Mouse (Mus musculus): ENCODE data around the gene Tdrkh. TPM values are rescaled to one million over a fixed set of nuclear protein-coding genes. Genes with fewer than 3 reads are reported as not detected.

Gene Tdrkh
- total RNA-seq, 2 experiments from 2014 or later, result 4.5 to 6.1 TPM

GRCm38 (mm10) chr3:94387391-94387790, 25.7 kb upstream of the Tdrkh start:
- no peak for ATAC-seq (replicated peaks; ENCODE audit: poor library complexity, severe bottlenecking)

DNA sequence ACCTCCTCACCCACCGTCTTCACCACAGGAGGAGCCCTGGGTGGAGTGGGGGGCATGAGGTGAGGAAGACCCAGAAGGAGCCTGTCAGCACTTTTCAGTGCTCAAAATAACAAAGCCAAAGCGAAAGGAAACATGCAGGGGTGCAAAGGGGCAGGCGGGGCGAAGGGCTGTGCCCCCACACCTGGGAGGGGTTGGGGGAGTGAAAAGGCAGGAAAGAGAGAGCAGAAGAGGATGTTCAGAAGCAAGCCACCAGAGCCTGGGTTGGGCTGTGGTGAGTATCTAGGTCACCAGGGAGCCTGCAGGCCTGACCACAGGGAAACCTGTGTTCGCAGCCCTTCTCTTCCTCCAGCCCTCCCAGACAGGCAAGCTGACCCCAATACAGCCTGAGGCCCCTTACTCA, 25.0 kb upstream of the Tdrkh start:
- ATAC-seq (replicated peaks; ENCODE audit: poor library complexity, severe bottlenecking), result peak; percentile 25; the same call in 1 of the 2 replicates

DNA sequence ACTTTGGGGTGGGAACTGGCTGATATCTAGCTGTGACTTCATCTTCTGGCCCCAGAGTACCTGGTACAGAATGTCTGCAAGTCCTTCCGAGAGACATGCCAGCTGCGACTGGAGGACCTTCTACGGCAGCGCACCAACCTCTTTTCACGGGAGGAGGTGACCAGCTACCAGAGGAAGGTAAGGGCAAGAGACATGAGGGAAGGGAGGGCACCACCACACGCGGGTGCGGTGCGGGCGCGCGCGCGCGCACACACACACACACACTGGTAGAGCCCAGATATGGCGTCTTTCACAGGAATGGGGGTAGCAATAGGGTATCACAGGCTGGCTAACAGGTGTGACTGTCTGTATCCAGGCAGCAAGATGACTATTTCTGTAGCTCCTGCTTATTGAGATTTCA, 23.7 kb upstream of the Tdrkh start:
- no peak for ATAC-seq (replicated peaks; ENCODE audit: poor library complexity, severe bottlenecking)

DNA sequence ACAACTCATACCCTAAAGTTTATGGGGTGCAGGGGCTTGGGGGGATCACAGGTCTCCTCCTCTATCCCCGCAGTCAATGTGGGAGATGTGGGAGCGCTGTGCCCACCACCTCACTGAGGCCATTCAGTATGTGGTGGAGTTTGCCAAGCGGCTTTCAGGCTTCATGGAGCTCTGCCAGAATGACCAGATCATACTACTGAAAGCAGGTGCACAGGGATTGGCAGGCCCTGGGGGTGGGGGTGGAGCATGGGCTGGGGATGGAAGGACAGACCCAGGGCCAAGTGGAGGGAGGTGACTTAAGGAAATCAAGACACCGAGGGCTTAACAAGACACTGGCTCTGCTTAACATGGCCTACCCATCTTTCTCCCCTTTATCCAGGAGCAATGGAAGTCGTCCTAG, 22.1 kb upstream of the Tdrkh start:
- no peak for ATAC-seq (replicated peaks; ENCODE audit: poor library complexity, severe bottlenecking)

DNA sequence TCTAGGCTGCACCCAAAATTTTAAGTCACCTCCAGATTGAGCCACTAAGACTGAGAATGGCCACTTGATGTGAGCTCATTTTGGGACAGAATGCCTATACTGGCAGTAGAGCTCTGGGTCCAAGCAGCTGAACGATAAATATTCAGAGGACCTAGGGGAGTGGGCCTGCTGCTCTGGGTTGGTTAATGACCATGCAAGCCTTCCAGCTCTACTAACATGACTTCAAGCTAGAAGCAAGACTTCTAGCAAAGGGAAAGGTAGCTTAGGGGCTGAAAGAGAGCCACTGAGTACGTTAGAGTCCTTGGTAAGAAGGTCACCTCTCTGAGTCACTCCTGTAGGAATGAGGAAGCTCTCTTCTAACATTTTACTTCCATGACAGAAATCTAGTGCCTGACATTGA, 20.9 kb upstream of the Tdrkh start:
- no peak for ATAC-seq (replicated peaks; ENCODE audit: poor library complexity, severe bottlenecking)

DNA sequence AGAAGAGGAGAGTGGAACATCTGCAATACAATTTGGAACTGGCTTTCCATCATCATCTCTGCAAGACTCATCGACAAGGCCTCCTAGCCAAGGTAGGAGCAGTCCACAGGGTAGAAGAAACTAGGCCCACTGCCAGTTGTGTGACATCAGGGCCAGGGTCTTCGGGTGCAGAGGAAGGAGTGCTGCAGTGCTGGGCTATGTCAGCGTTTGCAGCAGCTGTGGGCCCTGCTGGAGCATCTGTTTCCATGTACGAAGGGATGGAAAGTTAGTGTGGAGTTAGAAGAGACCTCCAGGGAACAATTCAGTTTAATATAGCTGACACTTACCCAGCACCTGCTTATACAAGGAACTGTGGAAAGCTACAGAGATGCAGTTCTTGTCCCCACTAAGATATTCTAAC, 20.0 kb upstream of the Tdrkh start:
- no peak for ATAC-seq (replicated peaks; ENCODE audit: poor library complexity, severe bottlenecking)

GRCm38 (mm10) chr3:94396336-94396735, 16.7 kb upstream of the Tdrkh start:
- no peak for ATAC-seq (replicated peaks; ENCODE audit: poor library complexity, severe bottlenecking)

GRCm38 (mm10) chr3:94396851-94397250, 16.2 kb upstream of the Tdrkh start:
- ATAC-seq (replicated peaks; ENCODE audit: poor library complexity, severe bottlenecking), result no peak

DNA sequence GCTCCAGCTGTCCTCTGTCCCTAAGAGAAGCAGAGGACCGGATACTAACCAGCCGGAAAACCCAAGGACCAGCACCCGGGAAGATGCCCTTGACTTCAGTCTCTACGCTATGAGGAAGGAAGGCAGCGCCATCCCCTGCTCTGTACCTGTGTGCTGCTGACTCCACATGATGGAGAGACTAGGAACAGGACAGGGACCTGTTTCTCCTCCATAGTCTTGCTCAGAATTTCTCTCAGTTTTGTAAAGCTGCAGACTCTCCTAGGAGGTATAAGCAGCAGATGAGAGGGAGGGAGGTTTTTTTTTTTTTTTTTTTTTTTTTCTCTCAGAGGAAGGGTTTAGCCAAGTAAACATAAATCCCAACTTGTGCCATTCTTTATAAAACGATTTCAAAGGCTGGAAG, 14.9 kb upstream of the Tdrkh start, which contains the start of gene Lingo4:
Lingo4 (plus strand) TSS at position 301 of the 400 bp plus-strand sequence.
- ATAC-seq (replicated peaks; ENCODE audit: poor library complexity, severe bottlenecking), result no peak

DNA sequence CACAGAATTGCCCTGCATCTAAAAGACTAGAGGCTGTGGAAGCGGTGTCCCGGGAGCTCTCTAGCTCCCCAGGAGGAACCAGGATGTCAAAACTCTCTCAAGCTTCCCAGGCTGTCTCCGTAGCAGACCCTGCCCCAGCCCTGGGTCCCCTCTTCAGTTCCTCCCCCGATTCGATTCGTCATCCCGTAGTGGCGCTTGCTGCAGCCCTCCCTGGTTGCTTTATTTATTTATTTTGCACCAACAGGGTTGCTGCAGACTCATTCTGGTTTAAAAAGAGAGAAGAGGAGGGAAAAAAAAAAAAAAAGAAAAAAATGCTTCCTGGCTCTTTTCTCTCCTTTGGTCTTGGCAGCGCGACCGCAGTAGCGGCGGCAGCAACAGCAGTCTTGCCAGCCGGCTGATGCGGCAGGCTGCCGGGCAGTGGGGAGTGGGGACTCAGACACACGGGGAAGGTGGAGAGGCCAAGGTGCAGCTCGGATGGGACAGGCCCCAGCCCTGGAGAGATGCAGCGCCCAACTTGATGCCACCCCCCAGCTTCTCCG, 14.1 kb upstream of the Tdrkh start:
- ATAC-seq (replicated peaks; ENCODE audit: poor library complexity, severe bottlenecking), result peak; percentile 55

DNA sequence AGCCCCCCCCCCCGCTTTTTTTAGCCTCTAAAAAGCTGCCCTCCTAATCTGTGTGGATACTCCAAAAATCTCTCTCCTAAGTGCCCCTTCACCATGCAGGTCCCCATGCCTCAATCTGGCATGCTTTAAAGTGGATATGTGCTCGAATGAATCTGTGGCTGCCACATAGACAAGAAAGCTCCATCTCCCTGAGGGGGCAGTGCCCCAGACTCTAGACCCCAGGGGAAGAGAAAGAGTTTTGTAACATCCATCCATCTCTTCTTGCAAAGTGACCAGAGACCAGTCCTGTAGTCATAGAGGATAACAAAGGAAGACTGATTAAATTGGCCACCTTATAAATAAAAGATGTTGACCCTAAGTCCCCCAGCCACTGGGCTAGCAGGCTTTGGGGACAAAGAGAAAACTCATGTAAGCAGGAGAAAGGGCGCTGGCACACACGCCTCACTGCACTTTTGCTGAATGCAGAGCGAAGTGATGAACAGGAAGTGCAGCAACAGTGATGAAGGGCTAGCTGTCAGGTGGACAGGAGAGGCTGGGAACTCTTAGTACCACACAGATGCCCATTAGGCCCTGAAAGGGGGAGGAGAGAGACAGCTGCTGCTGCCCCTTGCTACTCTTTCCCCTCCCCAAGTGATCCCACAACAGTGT, 13.3 kb upstream of the Tdrkh start:
- no peak for ATAC-seq (replicated peaks; ENCODE audit: poor library complexity, severe bottlenecking)

- ATAC-seq (replicated peaks; ENCODE audit: poor library complexity, severe bottlenecking), result no peak
These were observed 10.6 kb upstream of the Tdrkh start for GRCm38 (mm10) chr3:94402451-94402850.

GRCm38 (mm10) chr3:94404366-94405054, 8.6 kb upstream of the Tdrkh start:
- ATAC-seq (replicated peaks; ENCODE audit: poor library complexity, severe bottlenecking), result no peak

DNA sequence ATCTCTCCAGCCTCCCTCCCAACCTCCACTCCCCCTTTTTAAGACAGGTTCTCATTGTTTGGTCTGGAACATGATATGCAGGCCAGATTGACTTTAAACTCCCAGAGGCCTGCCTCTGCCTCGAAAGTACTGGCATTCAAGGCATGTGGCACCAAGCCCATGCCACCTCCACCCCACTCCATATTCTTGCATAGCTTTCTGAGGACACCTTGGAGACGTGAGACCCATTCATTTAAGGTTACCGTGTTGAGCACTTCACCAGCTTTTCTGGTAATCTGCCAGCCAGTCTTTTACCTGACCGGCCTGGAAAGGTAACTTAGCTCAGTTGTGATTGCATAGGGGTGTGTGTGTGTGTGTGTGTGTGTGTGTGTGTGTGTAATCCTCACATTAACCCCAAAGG, 7.5 kb upstream of the Tdrkh start:
- no peak for ATAC-seq (replicated peaks; ENCODE audit: poor library complexity, severe bottlenecking)

GRCm38 (mm10) chr3:94412530-94412929, 543 bp upstream of the Tdrkh start:
- peak; percentile 39 for ATAC-seq (replicated peaks; ENCODE audit: poor library complexity, severe bottlenecking)

GRCm38 (mm10) chr3:94430980-94431379, 17.9 kb downstream of the Tdrkh start:
- ATAC-seq (replicated peaks; ENCODE audit: poor library complexity, severe bottlenecking), result no peak

GRCm38 (mm10) chr3:94434305-94434704, 21.2 kb downstream of the Tdrkh start:
- no peak for ATAC-seq (replicated peaks; ENCODE audit: poor library complexity, severe bottlenecking)

- no peak for ATAC-seq (replicated peaks; ENCODE audit: poor library complexity, severe bottlenecking)
These were observed 23.3 kb downstream of the Tdrkh start for GRCm38 (mm10) chr3:94436420-94436819.

- ATAC-seq (replicated peaks; ENCODE audit: poor library complexity, severe bottlenecking), result peak; percentile 49; the same call in 1 of the 2 replicates
These were observed 28.1 kb downstream of the Tdrkh start for GRCm38 (mm10) chr3:94441182-94441581.

- ATAC-seq (replicated peaks; ENCODE audit: poor library complexity, severe bottlenecking), result peak; percentile 96
These were observed 30.0 kb downstream of the Tdrkh start, which contains the start of gene Mrpl9 for GRCm38 (mm10) chr3:94442951-94443596. Gene Mrpl9, plus strand, starts transcription at chr3:94443318.

DNA sequence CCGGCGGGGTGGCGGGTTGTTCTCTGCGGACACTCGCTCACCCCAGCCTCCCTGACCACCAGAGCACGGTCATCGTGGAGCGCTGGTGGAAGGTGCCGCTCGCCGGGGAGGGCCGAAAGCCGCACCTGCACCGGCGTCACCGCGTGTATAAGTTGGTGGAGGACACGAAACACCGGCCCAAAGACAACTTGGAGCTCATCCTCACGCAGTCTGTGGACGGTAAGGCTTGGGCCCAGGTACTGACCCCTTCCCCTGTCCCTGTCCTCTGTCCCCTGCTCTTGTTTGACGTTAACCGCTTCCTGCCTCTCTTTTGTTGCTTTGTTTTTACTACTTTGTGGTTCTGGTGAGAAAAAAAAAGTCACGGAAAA, 30.5 kb downstream of the Tdrkh start, which contains the start of gene Oaz3:
Oaz3 (minus strand) TSS at position 319 of the 368 bp plus-strand sequence.
- ATAC-seq (replicated peaks; ENCODE audit: poor library complexity, severe bottlenecking), result no peak
